Mouse (Mus musculus): Measurements from ENCODE around the gene Gm20479. TPM values are rescaled to one million over a fixed set of nuclear protein-coding genes. Genes with fewer than 3 reads are reported as not detected.

The Gm20479 gene
- polyA plus RNA-seq, 1 experiment from 2014 or later: 0.50 TPM

GRCm38 (mm10) chr7:27309832-27310231 lies 47.4 kb downstream of the Gm20479 start:
- no peak overlapping the region for H3K4me2 ChIP-seq
- WGBS (ENCODE audit: insufficient replicate concordance): 56% methylated on average over 3 of the region's 3 CpGs
- H3K4me1 ChIP-seq (replicated peaks): peaks cover 14% of the 10 kb centered on the region
- ATAC-seq (ENCODE audit: low read depth) (no peak), DNase-seq (no peak)
- H3K9ac ChIP-seq: no peak overlapping the region
- 0 out of 2 replicates have a peak, but pooled peaks cover 4% of the 10 kb centered on the region for H3K36me3 ChIP-seq
- H3K27me3 ChIP-seq: peaks cover 38% of the 10 kb centered on the region
- peaks cover 12% of the 10 kb centered on the region; the same call in 1 of the 2 replicates for H3K9me3 ChIP-seq (replicated peaks)
- H3K4me3 ChIP-seq (replicated peaks): no peak overlapping the region
- no peak overlapping the region for H3K27ac ChIP-seq

GRCm38 (mm10) chr7:27308821-27309549 lies 48.2 kb downstream of the Gm20479 start:
- H3K9me3 ChIP-seq (replicated peaks): peaks cover 7% of the 10 kb centered on the region; the same call in 1 of the 2 replicates
- H3K27me3 ChIP-seq: peaks cover 38% of the 10 kb centered on the region
- 0 out of 2 replicates have a peak, but pooled peaks cover under 1% of the 10 kb centered on the region for H3K36me3 ChIP-seq
- ATAC-seq (ENCODE audit: low read depth) (no peak), DNase-seq (no peak)
- H3K27ac ChIP-seq: no peak overlapping the region
- no peak overlapping the region for H3K9ac ChIP-seq
- WGBS (ENCODE audit: insufficient replicate concordance): 8% methylated on average over 28 of the region's 28 CpGs
- H3K4me1 ChIP-seq (replicated peaks): peaks cover 14% of the 10 kb centered on the region
- 0 out of 2 replicates have a peak overlapping the region, but pooled peaks have one; percentile 21 for H3K4me3 ChIP-seq (replicated peaks)
- H3K4me2 ChIP-seq: peak overlapping the region; percentile 42

GRCm38 (mm10) chr7:27307551-27307950 lies 49.7 kb downstream of the Gm20479 start:
- no peak overlapping the region for H3K27ac ChIP-seq

GRCm38 (mm10) chr7:27306161-27307160 lies 50.8 kb downstream of the Gm20479 start:
- H3K27me3 ChIP-seq: peaks cover 43% of the 10 kb centered on the region
- DNase-seq: no peak
- H3K4me2 ChIP-seq: no peak overlapping the region

More at GRCm38 (mm10) chr7:27307551-27307950, 49.7 kb downstream of the Gm20479 start:
- Histone ChIP-seq H3K4me2 (no peak overlapping the region), H3K9me3 (replicated peaks) (no peaks in the 10 kb centered on the region), H3K4me1 (replicated peaks) (peaks cover 14% of the 10 kb centered on the region), H3K36me3 (no peaks in the 10 kb centered on the region), H3K27me3 (peaks cover 45% of the 10 kb centered on the region), H3K4me3 (replicated peaks) (no peak overlapping the region), H3K9ac (no peak overlapping the region)
- ATAC-seq (ENCODE audit: low read depth) (0 out of 2 replicates have a peak, but pooled peaks have one; percentile 27), DNase-seq (no peak)
- 50% methylated on average over 9 of the region's 9 CpGs for WGBS (ENCODE audit: insufficient replicate concordance)

GRCm38 (mm10) chr7:27305091-27305730 lies 52.0 kb downstream of the Gm20479 start:
- H3K9me3 ChIP-seq (replicated peaks): no peaks in the 10 kb centered on the region
- H3K4me3 ChIP-seq (replicated peaks): no peak overlapping the region
- no peaks in the 10 kb centered on the region for H3K36me3 ChIP-seq
- no peak overlapping the region for H3K9ac ChIP-seq
- 71% methylated on average over 17 of the region's 17 CpGs for WGBS (ENCODE audit: insufficient replicate concordance)
- H3K27me3 ChIP-seq: peaks cover 33% of the 10 kb centered on the region
- no peak for ATAC-seq (ENCODE audit: low read depth)
- H3K27ac ChIP-seq: no peak overlapping the region
- peaks cover 8% of the 10 kb centered on the region; the same call in 1 of the 2 replicates for H3K4me1 ChIP-seq (replicated peaks)
- no peak overlapping the region for H3K4me2 ChIP-seq
- no peak for DNase-seq

More at GRCm38 (mm10) chr7:27306161-27307160, 50.8 kb downstream of the Gm20479 start:
- H3K9ac ChIP-seq: no peak overlapping the region
- no peak overlapping the region for H3K27ac ChIP-seq
- H3K4me1 ChIP-seq (replicated peaks): peaks cover 14% of the 10 kb centered on the region
- no peak overlapping the region for H3K4me3 ChIP-seq (replicated peaks)
- WGBS (ENCODE audit: insufficient replicate concordance): 64% methylated on average over 24 of the region's 24 CpGs
- no peaks in the 10 kb centered on the region for H3K9me3 ChIP-seq (replicated peaks)
- no peak for ATAC-seq (ENCODE audit: low read depth)
- no peaks in the 10 kb centered on the region for H3K36me3 ChIP-seq

Other genes starting within 250 kb of the Gm20479 start
- 0.09 TPM in 1 of 2 replicates, not detected in the other for gene Cyp2f2, start 237.5 kb downstream of the Gm20479 start, polyA plus RNA-seq (2015; fragmentation: Nextera tagmentation; extraction: Ambion mirVana)
- gene Cyp2t4, start 203.7 kb downstream of the Gm20479 start, polyA plus RNA-seq (2015; fragmentation: Nextera tagmentation; extraction: Ambion mirVana): 0.06 TPM in 1 of 2 replicates, not detected in the other
- gene Egln2, start 190.6 kb downstream of the Gm20479 start, polyA plus RNA-seq (2015; fragmentation: Nextera tagmentation; extraction: Ambion mirVana): 27.6 and 28.7 TPM in 2 replicates
- gene Rab4b, start 178.5 kb downstream of the Gm20479 start, polyA plus RNA-seq (2015; fragmentation: Nextera tagmentation; extraction: Ambion mirVana): 28.5 and 28.6 TPM in 2 replicates
- 0.46 TPM in 1 of 2 replicates, not detected in the other for gene Gm21983, start 176.3 kb downstream of the Gm20479 start, polyA plus RNA-seq (2015; fragmentation: Nextera tagmentation; extraction: Ambion mirVana)
- 0.85 TPM in 1 of 2 replicates, not detected in the other for gene Mia, start 176.3 kb downstream of the Gm20479 start, polyA plus RNA-seq (2015; fragmentation: Nextera tagmentation; extraction: Ambion mirVana)
- 0.62 and 1.2 TPM in 2 replicates for gene BC024978, start 161.6 kb downstream of the Gm20479 start, polyA plus RNA-seq (2015; fragmentation: Nextera tagmentation; extraction: Ambion mirVana)
- gene Snrpa, start 161.1 kb downstream of the Gm20479 start, polyA plus RNA-seq (2015; fragmentation: Nextera tagmentation; extraction: Ambion mirVana): 115 and 129 TPM in 2 replicates
- gene Itpkc, start 128.8 kb downstream of the Gm20479 start, polyA plus RNA-seq (2015; fragmentation: Nextera tagmentation; extraction: Ambion mirVana): 1.4 and 1.9 TPM in 2 replicates
- 15.1 and 17.7 TPM in 2 replicates for gene Coq8b, start 124.4 kb downstream of the Gm20479 start, polyA plus RNA-seq (2015; fragmentation: Nextera tagmentation; extraction: Ambion mirVana)
- 1.7 TPM in 2 replicates for gene Numbl, start 99.0 kb downstream of the Gm20479 start, polyA plus RNA-seq (2015; fragmentation: Nextera tagmentation; extraction: Ambion mirVana)
- gene Ltbp4, start 19.7 kb downstream of the Gm20479 start, polyA plus RNA-seq (2015; fragmentation: Nextera tagmentation; extraction: Ambion mirVana): 3.6 and 3.9 TPM in 2 replicates
- 23.1 and 25.0 TPM in 2 replicates for gene Shkbp1, start 1.4 kb downstream of the Gm20479 start, polyA plus RNA-seq (2015; fragmentation: Nextera tagmentation; extraction: Ambion mirVana)
- gene Sptbn4, start 90.3 kb upstream of the Gm20479 start, polyA plus RNA-seq (2015; fragmentation: Nextera tagmentation; extraction: Ambion mirVana): 0.07 and 0.10 TPM in 2 replicates
- gene Blvrb, start 90.6 kb upstream of the Gm20479 start, polyA plus RNA-seq (2015; fragmentation: Nextera tagmentation; extraction: Ambion mirVana): 831 and 956 TPM in 2 replicates
- 31.4 and 31.7 TPM in 2 replicates for gene Sertad3, start 116.3 kb upstream of the Gm20479 start, polyA plus RNA-seq (2015; fragmentation: Nextera tagmentation; extraction: Ambion mirVana)
- gene Sertad1, start 129.5 kb upstream of the Gm20479 start, polyA plus RNA-seq (2015; fragmentation: Nextera tagmentation; extraction: Ambion mirVana): 20.7 and 21.7 TPM in 2 replicates
- gene Prx, start 141.9 kb upstream of the Gm20479 start, polyA plus RNA-seq (2015; fragmentation: Nextera tagmentation; extraction: Ambion mirVana): 0.78 and 0.88 TPM in 2 replicates
- 0.08 and 0.12 TPM in 2 replicates for gene Hipk4, start 165.8 kb upstream of the Gm20479 start, polyA plus RNA-seq (2015; fragmentation: Nextera tagmentation; extraction: Ambion mirVana)
- gene Pld3, start 195.8 kb upstream of the Gm20479 start, polyA plus RNA-seq (2015; fragmentation: Nextera tagmentation; extraction: Ambion mirVana): 53.8 and 58.5 TPM in 2 replicates
- 19.7 and 22.8 TPM in 2 replicates for gene 2310022A10Rik, start 195.8 kb upstream of the Gm20479 start, polyA plus RNA-seq (2015; fragmentation: Nextera tagmentation; extraction: Ambion mirVana)
- gene Akt2, start 234.1 kb upstream of the Gm20479 start, polyA plus RNA-seq (2015; fragmentation: Nextera tagmentation; extraction: Ambion mirVana): 29.6 and 32.3 TPM in 2 replicates